Mouse (Mus musculus) brain, adult 10 weeks (tissue): ENCODE data around the gene Gm28553. TPM values are rescaled to one million over a fixed set of nuclear protein-coding genes. Genes with fewer than 3 reads are reported as not detected.

Experiments used
- polyA plus RNA-seq: library from polyadenylated mRNA; stranded (reverse); fragments of 350-450 nt; fragmentation: Illumina TruSeq; extraction: RNeasy Lipid Tissue Mini Kit (QIAGEN cat#74804); gene quantifications from one replicate; pipeline ENCODE4 v1.2.3, GENCODE M21; 2015; ENCODE audit warnings: low read depth, low replicate concordance

Gene Gm28553
- not detected for polyA plus RNA-seq

DNA sequence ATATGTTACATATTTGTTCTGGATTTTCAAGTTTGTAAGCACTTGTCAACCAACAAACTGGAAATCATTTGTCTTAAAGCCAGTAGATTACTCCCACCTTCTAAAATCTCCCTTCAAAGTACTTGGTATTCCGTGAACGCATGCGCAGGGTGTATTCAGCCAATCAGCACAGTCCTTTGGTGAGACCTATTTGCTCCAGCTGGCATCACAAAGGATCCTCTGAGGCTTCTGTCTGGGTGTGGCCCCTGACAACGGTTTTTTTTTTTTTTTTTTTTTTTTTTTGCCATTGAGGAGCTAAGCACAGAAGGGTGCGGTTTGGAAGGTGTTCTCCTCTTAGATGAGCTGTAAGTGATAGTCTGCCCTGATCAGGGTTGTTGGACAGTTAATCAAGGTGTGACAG lies at the start of gene Gm28553:
TSS of gene Gm28553 (plus strand) at position 301 of the 400 bp plus-strand sequence.

